ENCODE assay signal across 16 mouse cellular contexts in genomic region chr2:79270034-79270535, GRCm38 (mm10). TPM values are rescaled to one million over a fixed set of nuclear protein-coding genes. Genes with fewer than 3 reads are reported as not detected.
DNase-seq lines count a peak whose midpoint lies in the region; ATAC-seq and TF ChIP-seq lines count a peak whose summit lies in the region.
"Had no signal": no experiment of that assay in that cellular context is flagged by ENCODE, and none has a peak within 500 bp of the region (broad histone marks: within the 10 kb centered on the region; RNA-seq: fewer than 3 reads in every experiment).

No protein-coding gene starts in this region.

- no peak overlapping the region for H3K4me2 ChIP-seq in midbrain, embryonic 11.5 days
- H3K4me2 ChIP-seq in midbrain, embryonic 13.5 days (replicated peaks) = no peak overlapping the region
- peak overlapping the region; percentile 54 for H3K4me2 ChIP-seq in liver, embryonic 14.5 days (ENCODE audit: low read depth)
- H3K4me2 ChIP-seq: neural tube, embryonic 12.5 days had no signal

- H3K4me3 ChIP-seq in midbrain, embryonic 11.5 days (ENCODE audit: low read depth, low read length) = no peak overlapping the region
- no peak overlapping the region for H3K4me3 ChIP-seq in midbrain, embryonic 13.5 days (replicated peaks)
- H3K4me3 ChIP-seq in liver, embryonic 14.5 days (ENCODE audit: insufficient read depth in 1 of 2, low read depth in 2 of 2, low read length in 2 of 2) = peak overlapping the region in 1 of 2 experiments; percentile 9; a peak in 3 of 4 replicates
- H3K4me3 ChIP-seq: neural tube, embryonic 12.5 days had no signal

- H3K27ac ChIP-seq in midbrain, embryonic 11.5 days (ENCODE audit: low read depth, low read length) = no peak overlapping the region
- no peak overlapping the region for H3K27ac ChIP-seq in midbrain, embryonic 13.5 days
- H3K27ac ChIP-seq in liver, embryonic 14.5 days = peak overlapping the region; percentile 81
- H3K27ac ChIP-seq: neural tube, embryonic 12.5 days had no signal

- H3K9me3 ChIP-seq in midbrain, embryonic 11.5 days (ENCODE audit: control insufficient read depth, low read length) = no peaks in the 10 kb centered on the region
- H3K9me3 ChIP-seq in midbrain, embryonic 13.5 days = no peaks in the 10 kb centered on the region
- H3K9me3 ChIP-seq in liver, embryonic 14.5 days (ENCODE audit: control insufficient read depth, low read length) = no peaks in the 10 kb centered on the region
- H3K9me3 ChIP-seq: neural tube, embryonic 12.5 days had no signal

- DNase-seq in midbrain, embryonic 11.5 days (ENCODE audit: low spot score, missing footprints) = peak; percentile 66
- peak; percentile 60 to 73 (median 68) for DNase-seq in liver, embryonic 14.5 days (ENCODE audit: low read depth in 3 of 3, low spot score in 3 of 3)
- peak; percentile 7 for DNase-seq in yolk sac, embryonic 10.5 days (ENCODE audit: low spot score)
- no peak for DNase-seq in kidney, adult 18-20 months
- DNase-seq in right cerebral cortex, postnatal 4 days = no peak
- DNase-seq in layer of hippocampus, postnatal 25 days (ENCODE audit: extremely low spot score in 1 of 2, low spot score in 1 of 2) = no peak
- DNase-seq: B cell, adult 2 months; cerebellum, postnatal 14 days; heart, adult 11 months; layer of hippocampus, postnatal 36 days; lung, postnatal 10 days; midbrain, embryonic 14.5 days had no signal

- ATAC-seq in midbrain, embryonic 11.5 days (ENCODE audit: low FRiP score) = no peak
- no peak for ATAC-seq in midbrain, embryonic 13.5 days
- ATAC-seq in common myeloid progenitor, adult 5-6 weeks (replicated peaks; ENCODE audit: low read depth, poor library complexity, severe bottlenecking) = peak; percentile 89
- peak; percentile 91 for ATAC-seq in liver, embryonic 14.5 days (ENCODE audit: insufficient read depth)
- ATAC-seq: hindbrain, embryonic 16.5 days had no signal

- TF ChIP-seq CTCF in liver, embryonic 14.5 days (IDR thresholded peaks at IDR 0.05; ENCODE audit: low read depth) = no peak

- no peaks in the 10 kb centered on the region for H3K36me3 ChIP-seq in midbrain, embryonic 11.5 days (ENCODE audit: control insufficient read depth, insufficient read depth, low read length)
- H3K36me3 ChIP-seq in midbrain, embryonic 13.5 days = no peaks in the 10 kb centered on the region
- H3K36me3 ChIP-seq in liver, embryonic 14.5 days (replicated peaks; ENCODE audit: control insufficient read depth, insufficient read depth, low read depth) = peaks cover 61% of the 10 kb centered on the region
- H3K36me3 ChIP-seq: neural tube, embryonic 12.5 days had no signal

- TF ChIP-seq EP300 in liver, embryonic 14.5 days (IDR thresholded peaks at IDR 0.05; ENCODE audit: low read depth) = peak; percentile 96

- no peaks in the 10 kb centered on the region for H3K4me1 ChIP-seq in midbrain, embryonic 11.5 days (ENCODE audit: control insufficient read depth, insufficient read depth, low read length)
- H3K4me1 ChIP-seq in midbrain, embryonic 13.5 days (replicated peaks) = no peaks in the 10 kb centered on the region
- peaks cover 38 to 46% of the 10 kb centered on the region in 2 experiments for H3K4me1 ChIP-seq in liver, embryonic 14.5 days (replicated peaks; ENCODE audit: control insufficient read depth in 2 of 2, insufficient read depth in 2 of 2, low read length in 1 of 2)
- H3K4me1 ChIP-seq: neural tube, embryonic 12.5 days had no signal

- 68% methylated on average over 3 of the region's 3 CpGs for WGBS in midbrain, embryonic 11.5 days
- WGBS in midbrain, embryonic 13.5 days = 70% methylated on average over 3 of the region's 3 CpGs
- 5% methylated on average over 3 of the region's 3 CpGs for WGBS in liver, embryonic 14.5 days (ENCODE audit: insufficient replicate concordance)

- no peak overlapping the region for H3K9ac ChIP-seq in midbrain, embryonic 11.5 days (ENCODE audit: low read length)
- no peak overlapping the region for H3K9ac ChIP-seq in midbrain, embryonic 13.5 days (replicated peaks)
- peak overlapping the region; percentile 45; the same call in 1 of the 2 replicates for H3K9ac ChIP-seq in liver, embryonic 14.5 days (replicated peaks)
- H3K9ac ChIP-seq: neural tube, embryonic 12.5 days had no signal

- H3K27me3 ChIP-seq in midbrain, embryonic 11.5 days (ENCODE audit: control insufficient read depth, insufficient read depth, low read length) = no peaks in the 10 kb centered on the region
- H3K27me3 ChIP-seq in midbrain, embryonic 13.5 days = no peaks in the 10 kb centered on the region
- no peaks in the 10 kb centered on the region for H3K27me3 ChIP-seq in liver, embryonic 14.5 days (ENCODE audit: control insufficient read depth, insufficient read depth, low read length)
- H3K27me3 ChIP-seq: neural tube, embryonic 12.5 days had no signal

RNA-seq across cellular contexts. Expression of gene Itga4, which starts 14.9 kb away (rescaled TPM):
- polyA plus RNA-seq in midbrain, embryonic 11.5 days (2014; fragmentation: Nextera tagmentation; extraction: Ambion mirVana) = 8.6 and 10.0 TPM in 2 replicates
- polyA plus RNA-seq in midbrain, embryonic 13.5 days (2015; fragmentation: Nextera tagmentation; extraction: Ambion mirVana) = 3.1 TPM in 2 replicates
- total RNA-seq in common myeloid progenitor, adult 5-6 weeks (2017) = 180 and 192 TPM in 2 replicates
- 18.2 and 18.6 TPM in 2 replicates for polyA plus RNA-seq in liver, embryonic 14.5 days (2012; rRNA removed)
- 27.0 and 27.6 TPM in 2 replicates for polyA plus RNA-seq in liver, embryonic 14.5 days (2014; fragmentation: Nextera tagmentation; extraction: Ambion mirVana)
- 10 to 100 TPM; 21.8 to 23.0 TPM for total RNA-seq in layer of hippocampus, postnatal 25 days (2021)

Comparison
In these comparisons a context has a peak if more than half of its experiments do, and no peak if none do; other contexts are left out.
1. ATAC-seq: peak in common myeloid progenitor, adult 5-6 weeks (single experiment) and liver, embryonic 14.5 days (single experiment); none in midbrain, embryonic 11.5 days (single experiment) and midbrain, embryonic 13.5 days (single experiment).
2. DNase-seq: peak in midbrain, embryonic 11.5 days (single experiment), liver, embryonic 14.5 days (3 of 3) and yolk sac, embryonic 10.5 days (single experiment); none in kidney, adult 18-20 months (single experiment), right cerebral cortex, postnatal 4 days (single experiment) and layer of hippocampus, postnatal 25 days (0 of 2).